Mouse (Mus musculus): ENCODE results near the gene Dbp.

- TF ChIP-seq MYC (IDR thresholded peaks at IDR 0.05; ENCODE audit: low read depth, low read length) = no peak
- TF ChIP-seq POLR2A (IDR thresholded peaks at IDR 0.05; ENCODE audit: low read depth, low read length) = no peak
- no peak for TF ChIP-seq CTCF (conservative IDR thresholded peaks at IDR 0.05 in 1 of 2, IDR thresholded peaks at IDR 0.05 in 1 of 2; ENCODE audit: low read depth in 2 of 2, low read length in 2 of 2)
Observed at GRCm38 (mm10) chr7:45666161-45666560, 38.7 kb upstream of the Dbp start, which contains the start of gene Fut2.
